Mouse (Mus musculus) bone marrow macrophage, adult 2 months (primary cell): ENCODE measurements around the gene Vmn1r20. TPM values are rescaled to one million over a fixed set of nuclear protein-coding genes. Genes with fewer than 3 reads are reported as not detected.
"Not testable (repeated sequence)": the region's sequence is repeated elsewhere in the genome, so short reads cannot be mapped to it uniquely, and the experiment has no call there.

ENCODE experiments used
- H3K27ac ChIP-seq: 2 replicates; pipeline ENCODE4 v1.5.1; 2012; ENCODE audit warnings: low read depth, low read length; ENCODE audit not compliant: insufficient read depth
- H3K4me1 ChIP-seq: 2 replicates; pipeline ENCODE4 v1.6.1; 2012; ENCODE audit warnings: low read length; ENCODE audit not compliant: control insufficient read depth, insufficient read depth
- H3K4me3 ChIP-seq: 2 replicates; pipeline ENCODE4 v1.5.1; 2012; ENCODE audit warnings: mild to moderate bottlenecking, low read length, moderate library complexity; ENCODE audit not compliant: insufficient read depth
- CTCF ChIP-seq: IDR thresholded peaks from 2 replicates; pipeline ENCODE4 v1.5.1; 2012; ENCODE audit warnings: low read depth, mild to moderate bottlenecking, low read length, moderate library complexity
- POLR2A ChIP-seq: IDR thresholded peaks from 2 replicates; pipeline ENCODE4 v1.6.1; 2012; ENCODE audit warnings: mild to moderate bottlenecking, low read depth, low read length, borderline replicate concordance
- polyA plus RNA-seq: library from polyadenylated mRNA; stranded (reverse); fragments of >200 nt; gene quantifications from 2 replicates; pipeline ENCODE4 v1.2.4, GENCODE M21; 2012; ENCODE audit not compliant: missing spikeins, insufficient read depth, insufficient read length

Vmn1r20 gene
- not detected in 2 replicates for polyA plus RNA-seq

DNA sequence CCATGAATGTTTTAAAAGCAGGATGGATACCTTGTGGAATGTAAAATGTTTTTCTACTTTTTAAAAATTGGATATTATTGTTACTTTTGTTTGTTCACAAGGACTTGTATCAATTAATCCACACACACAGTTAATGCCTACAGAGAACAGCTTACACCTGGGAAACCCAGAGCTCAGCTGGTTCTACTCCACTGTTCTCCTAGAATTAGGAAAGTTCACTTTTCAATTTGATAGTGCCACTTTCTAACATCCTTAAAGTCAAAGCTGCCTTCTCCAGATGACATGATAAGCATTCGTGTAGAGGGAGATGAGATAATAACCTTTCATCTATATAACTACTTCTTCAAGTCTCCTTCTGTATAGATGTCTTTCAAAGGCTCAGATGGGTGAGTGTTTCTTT, at the start of gene Vmn1r20:
TSS of gene Vmn1r20 (plus strand) at position 301 of the 400 bp plus-strand sequence.
- Histone ChIP-seq H3K4me1 (no peaks in the 10 kb centered on the region), H3K4me3 (no peak within 1 kb of the TSS), H3K27ac (no peak within 1 kb of the TSS)
- TF ChIP-seq CTCF (no peak), POLR2A (no peak)

DNA sequence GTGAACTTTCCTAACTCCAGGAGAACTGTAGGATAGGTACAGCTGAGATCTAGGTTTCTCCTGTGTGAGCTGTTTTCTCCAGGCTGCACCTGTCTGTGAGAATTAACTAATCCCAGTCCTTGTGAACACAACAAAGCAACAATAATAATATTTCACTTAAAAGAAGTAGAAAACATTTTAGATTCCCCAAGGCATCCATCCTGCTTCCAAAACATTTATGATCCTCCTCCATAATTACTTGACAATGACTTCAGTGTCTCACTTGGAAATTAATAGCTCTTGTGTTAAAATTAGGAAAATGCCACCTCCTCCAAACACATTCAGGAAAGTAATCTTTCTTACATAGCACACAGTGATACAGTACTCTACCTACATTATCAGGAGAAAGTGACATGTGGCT, 33.0 kb upstream of the Vmn1r20 start, which contains the start of gene Vmn1r18:
TSS of gene Vmn1r18 (minus strand) at position 101 of the 400 bp plus-strand sequence.
- Histone ChIP-seq H3K4me1 (no peaks in the 10 kb centered on the region), H3K4me3 (no peak within 1 kb of the TSS), H3K27ac (no peak within 1 kb of the TSS)
- no peak for TF ChIP-seq POLR2A
- TF ChIP-seq CTCF, result no peak

DNA sequence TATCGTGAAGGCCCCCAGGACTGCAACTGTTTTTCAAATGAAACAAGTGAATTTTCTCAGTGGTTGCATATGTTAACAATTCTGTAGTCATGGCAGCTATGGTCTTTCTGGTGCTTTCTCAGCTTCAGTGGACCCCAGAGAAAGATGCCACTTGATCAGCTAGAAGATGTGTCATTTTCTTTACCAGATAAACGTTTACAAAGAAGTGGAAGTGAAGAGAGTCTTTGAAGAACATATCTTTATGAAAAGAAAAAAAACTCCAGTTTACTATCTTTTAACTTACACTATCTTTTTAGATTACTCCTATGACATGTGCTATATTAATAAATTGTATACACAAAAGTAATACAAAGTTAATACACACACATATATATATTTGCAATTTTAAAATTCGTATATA, 25.2 kb upstream of the Vmn1r20 start, which contains the start of gene Vmn1r19:
TSS of gene Vmn1r19 (plus strand) at position 301 of the 400 bp plus-strand sequence.
- H3K4me3 ChIP-seq, result not testable (repeated sequence)

GRCm38 (mm10) chr6:57431196-57431595, 2.5 kb downstream of the Vmn1r20 start:
- TF ChIP-seq CTCF (no peak), POLR2A (no peak)
- Histone ChIP-seq H3K4me1 (no peaks in the 10 kb centered on the region), H3K4me3 (no peak overlapping the region)

More for the DNA sequence above, 25.2 kb upstream of the Vmn1r20 start, which contains the start of gene Vmn1r19:
- H3K4me1 ChIP-seq, H3K27ac ChIP-seq: not testable (repeated sequence)

GRCm38 (mm10) chr6:57468161-57468560, 39.4 kb downstream of the Vmn1r20 start:
- H3K27ac ChIP-seq, H3K4me1 ChIP-seq, H3K4me3 ChIP-seq: not testable (repeated sequence)

More at GRCm38 (mm10) chr6:57431196-57431595, 2.5 kb downstream of the Vmn1r20 start:
- no peak overlapping the region for H3K27ac ChIP-seq

Other genes starting within 250 kb of the Vmn1r20 start
- not detected in 2 replicates for gene Vmn1r13, start 225.6 kb upstream of the Vmn1r20 start, polyA plus RNA-seq
- gene Vmn1r14, start 197.2 kb upstream of the Vmn1r20 start, polyA plus RNA-seq, result not detected in 2 replicates
- gene Vmn1r15, start 171.0 kb upstream of the Vmn1r20 start, polyA plus RNA-seq, result not detected in 2 replicates
- gene Vmn1r16, start 99.4 kb upstream of the Vmn1r20 start, polyA plus RNA-seq, result not detected in 2 replicates
- not detected in 2 replicates for gene Vmn1r17, start 65.2 kb upstream of the Vmn1r20 start, polyA plus RNA-seq
- gene Vmn1r18, start 33.1 kb upstream of the Vmn1r20 start, polyA plus RNA-seq, result 0.05 TPM in 1 of 2 replicates, not detected in the other
- not detected in 2 replicates for gene Vmn1r19, start 25.1 kb upstream of the Vmn1r20 start, polyA plus RNA-seq
- 10.2 and 16.2 TPM in 2 replicates for gene Ppm1k, start 106.5 kb downstream of the Vmn1r20 start, polyA plus RNA-seq
- 37.9 and 53.1 TPM in 2 replicates for gene Herc6, start 152.1 kb downstream of the Vmn1r20 start, polyA plus RNA-seq